Mouse (Mus musculus): Measurements from ENCODE around the gene Kidins220. TPM values are rescaled to one million over a fixed set of nuclear protein-coding genes. Genes with fewer than 3 reads are reported as not detected.

Gene Kidins220
- polyA plus RNA-seq, 1 experiment, result 161 TPM

DNA sequence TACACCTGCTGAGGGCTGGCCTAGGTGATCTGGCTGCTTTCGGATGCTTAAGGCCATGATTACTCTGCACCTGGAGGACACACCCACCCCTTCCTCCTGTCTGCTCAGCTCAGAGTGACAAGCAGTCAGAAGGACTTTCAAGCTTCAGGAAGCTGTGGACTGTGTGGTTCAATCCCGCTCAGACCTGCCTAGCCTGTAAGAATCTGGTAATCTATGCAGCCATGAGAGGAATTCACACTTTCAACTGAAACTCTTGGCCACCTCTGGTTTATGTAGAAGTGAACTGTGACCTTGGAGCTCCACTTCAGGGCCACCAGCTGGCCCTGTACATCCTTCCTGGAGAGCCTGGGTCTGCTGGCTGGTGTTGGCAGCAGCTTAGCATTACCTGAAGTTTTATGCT, 134.1 kb downstream of the Kidins220 start:
- H3K4me1 ChIP-seq (ENCODE audit: control insufficient read depth, insufficient read depth, low read length), result peaks cover 3% of the 10 kb centered on the region
- TF ChIP-seq POLR2A (IDR thresholded peaks at IDR 0.05; ENCODE audit: borderline replicate concordance, insufficient read depth, low read length) (no peak), CTCF (IDR thresholded peaks at IDR 0.05; ENCODE audit: borderline replicate concordance, insufficient read depth, low read depth, low read length) (no peak)
- no peak overlapping the region for H3K4me3 ChIP-seq (replicated peaks; ENCODE audit: insufficient read depth, low read depth, low read length)
- no peak overlapping the region for H3K27ac ChIP-seq (ENCODE audit: insufficient read depth, low read length)
- WGBS, result 97% methylated on average over 2 of the region's 2 CpGs
- H3K27me3 ChIP-seq (ENCODE audit: control insufficient read depth, insufficient read depth, low read length), result no peaks in the 10 kb centered on the region
- no peak for DNase-seq

- Histone ChIP-seq H3K4me1 (ENCODE audit: control insufficient read depth, insufficient read depth, low read length) (peaks cover 3% of the 10 kb centered on the region), H3K27ac (ENCODE audit: insufficient read depth, low read length) (no peak overlapping the region), H3K27me3 (ENCODE audit: control insufficient read depth, insufficient read depth, low read length) (no peaks in the 10 kb centered on the region), H3K4me3 (replicated peaks; ENCODE audit: insufficient read depth, low read depth, low read length) (no peak overlapping the region)
- DNase-seq, result peak; percentile 15 to 36
- TF ChIP-seq POLR2A (IDR thresholded peaks at IDR 0.05; ENCODE audit: borderline replicate concordance, insufficient read depth, low read length), result no peak
- no peak for TF ChIP-seq CTCF (IDR thresholded peaks at IDR 0.05; ENCODE audit: borderline replicate concordance, insufficient read depth, low read depth, low read length)
- WGBS, result 53% methylated on average over 7 of the region's 7 CpGs
Measured at GRCm38 (mm10) chr12:25109971-25110681, 135.4 kb downstream of the Kidins220 start.

GRCm38 (mm10) chr12:25110682-25111078, 136.0 kb downstream of the Kidins220 start:
- 70% methylated on average over 7 of the region's 7 CpGs for WGBS
- Histone ChIP-seq H3K4me1 (ENCODE audit: control insufficient read depth, insufficient read depth, low read length) (peaks cover 3% of the 10 kb centered on the region), H3K27ac (ENCODE audit: insufficient read depth, low read length) (no peak overlapping the region), H3K4me3 (replicated peaks; ENCODE audit: insufficient read depth, low read depth, low read length) (no peak overlapping the region), H3K27me3 (ENCODE audit: control insufficient read depth, insufficient read depth, low read length) (no peaks in the 10 kb centered on the region)
- DNase-seq, result no peak
- no peak for TF ChIP-seq POLR2A (IDR thresholded peaks at IDR 0.05; ENCODE audit: borderline replicate concordance, insufficient read depth, low read length)
- no peak for TF ChIP-seq CTCF (IDR thresholded peaks at IDR 0.05; ENCODE audit: borderline replicate concordance, insufficient read depth, low read depth, low read length)

Other genes with a start within 250 kb of the Kidins220 start
- 21.7 and 24.0 TPM in 2 replicates for gene Mboat2, start 144.0 kb upstream of the Kidins220 start, polyA plus RNA-seq (2012; rRNA removed)
- gene Id2, start 122.2 kb downstream of the Kidins220 start, polyA plus RNA-seq (2012; rRNA removed), result 213 and 257 TPM in 2 replicates